Mouse (Mus musculus): ENCODE measurements around the gene Tenm4. TPM values are rescaled to one million over a fixed set of nuclear protein-coding genes. Genes with fewer than 3 reads are reported as not detected.

The Tenm4 gene
- polyA plus RNA-seq, 2 experiments: 0.11 to 0.28 TPM

GRCm38 (mm10) chr7:96838271-96838841 is 667.3 kb downstream of the Tenm4 start:
- Histone ChIP-seq H3K9ac (replicated peaks) (no peak overlapping the region), H3K36me3 (replicated peaks; ENCODE audit: control insufficient read depth, insufficient read depth, low read depth) (no peaks in the 10 kb centered on the region), H3K4me2 (ENCODE audit: low read depth) (no peak overlapping the region), H3K4me3 (ENCODE audit: insufficient read depth in 1 of 2, low read depth in 2 of 2, low read length in 2 of 2) (no peak overlapping the region), H3K9me3 (ENCODE audit: control insufficient read depth, low read length) (no peaks in the 10 kb centered on the region), H3K4me1 (replicated peaks; ENCODE audit: control insufficient read depth in 2 of 2, insufficient read depth in 2 of 2, low read length in 1 of 2) (no peaks in the 10 kb centered on the region; a peak in 1 of 4 replicates), H3K27me3 (ENCODE audit: control insufficient read depth, insufficient read depth, low read length) (no peaks in the 10 kb centered on the region), H3K27ac (no peak overlapping the region)
- no peak for TF ChIP-seq CTCF (IDR thresholded peaks at IDR 0.05; ENCODE audit: low read depth)
- no peak for TF ChIP-seq EP300 (IDR thresholded peaks at IDR 0.05; ENCODE audit: low read depth)
- WGBS (ENCODE audit: insufficient replicate concordance): 71% methylated on average over 8 of the region's 8 CpGs
- ATAC-seq (ENCODE audit: insufficient read depth) (no peak), DNase-seq (ENCODE audit: low read depth in 3 of 3, low spot score in 3 of 3) (no peak)

- DNase-seq (ENCODE audit: low read depth in 3 of 3, low spot score in 3 of 3): no peak
- Histone ChIP-seq H3K27me3 (ENCODE audit: control insufficient read depth, insufficient read depth, low read length) (no peaks in the 10 kb centered on the region), H3K36me3 (replicated peaks; ENCODE audit: control insufficient read depth, insufficient read depth, low read depth) (no peaks in the 10 kb centered on the region), H3K27ac (no peak overlapping the region), H3K4me3 (ENCODE audit: insufficient read depth in 1 of 2, low read depth in 2 of 2, low read length in 2 of 2) (no peak overlapping the region), H3K9ac (replicated peaks) (no peak overlapping the region), H3K4me1 (replicated peaks; ENCODE audit: control insufficient read depth in 2 of 2, insufficient read depth in 2 of 2, low read length in 1 of 2) (no peaks in the 10 kb centered on the region; a peak in 1 of 4 replicates), H3K9me3 (ENCODE audit: control insufficient read depth, low read length) (no peaks in the 10 kb centered on the region), H3K4me2 (ENCODE audit: low read depth) (no peak overlapping the region)
- ATAC-seq (ENCODE audit: insufficient read depth): no peak
- no peak for TF ChIP-seq CTCF (IDR thresholded peaks at IDR 0.05; ENCODE audit: low read depth)
- TF ChIP-seq EP300 (IDR thresholded peaks at IDR 0.05; ENCODE audit: low read depth): no peak
- WGBS (ENCODE audit: insufficient replicate concordance): 65% methylated on average over 4 of the region's 4 CpGs
Observed at GRCm38 (mm10) chr7:96838926-96839325, 667.9 kb downstream of the Tenm4 start.

GRCm38 (mm10) chr7:96839586-96839985 is 668.5 kb downstream of the Tenm4 start:
- no peaks in the 10 kb centered on the region for H3K9me3 ChIP-seq (ENCODE audit: control insufficient read depth, low read length)
- TF ChIP-seq CTCF (IDR thresholded peaks at IDR 0.05; ENCODE audit: low read depth): no peak
- no peak for TF ChIP-seq EP300 (IDR thresholded peaks at IDR 0.05; ENCODE audit: low read depth)
- DNase-seq (ENCODE audit: low read depth in 3 of 3, low spot score in 3 of 3): no peak
- H3K9ac ChIP-seq (replicated peaks): no peak overlapping the region
- H3K4me2 ChIP-seq (ENCODE audit: low read depth): no peak overlapping the region
- H3K4me3 ChIP-seq (ENCODE audit: insufficient read depth in 1 of 2, low read depth in 2 of 2, low read length in 2 of 2): no peak overlapping the region
- H3K4me1 ChIP-seq (replicated peaks; ENCODE audit: control insufficient read depth in 2 of 2, insufficient read depth in 2 of 2, low read length in 1 of 2): no peaks in the 10 kb centered on the region; a peak in 1 of 4 replicates
- 50% methylated on average over 4 of the region's 4 CpGs for WGBS (ENCODE audit: insufficient replicate concordance)
- no peaks in the 10 kb centered on the region for H3K27me3 ChIP-seq (ENCODE audit: control insufficient read depth, insufficient read depth, low read length)
- no peak for ATAC-seq (ENCODE audit: insufficient read depth)
- H3K27ac ChIP-seq: no peak overlapping the region
- no peaks in the 10 kb centered on the region for H3K36me3 ChIP-seq (replicated peaks; ENCODE audit: control insufficient read depth, insufficient read depth, low read depth)

- WGBS (ENCODE audit: insufficient replicate concordance): 60% methylated on average over 12 of the region's 12 CpGs
- H3K9me3 ChIP-seq (ENCODE audit: control insufficient read depth, low read length): no peaks in the 10 kb centered on the region
- DNase-seq (ENCODE audit: low read depth in 3 of 3, low spot score in 3 of 3): no peak
Observed at GRCm38 (mm10) chr7:96842477-96843255, 671.6 kb downstream of the Tenm4 start.

GRCm38 (mm10) chr7:96844104-96844894 is 673.3 kb downstream of the Tenm4 start:
- no peak overlapping the region for H3K4me2 ChIP-seq (ENCODE audit: low read depth)
- ATAC-seq (ENCODE audit: insufficient read depth): no peak
- H3K9ac ChIP-seq (replicated peaks): no peak overlapping the region
- no peak overlapping the region for H3K27ac ChIP-seq
- DNase-seq (ENCODE audit: low read depth in 3 of 3, low spot score in 3 of 3): no peak
- no peak for TF ChIP-seq EP300 (IDR thresholded peaks at IDR 0.05; ENCODE audit: low read depth)
- H3K36me3 ChIP-seq (replicated peaks; ENCODE audit: control insufficient read depth, insufficient read depth, low read depth): no peaks in the 10 kb centered on the region
- H3K9me3 ChIP-seq (ENCODE audit: control insufficient read depth, low read length): no peaks in the 10 kb centered on the region
- no peaks in the 10 kb centered on the region for H3K27me3 ChIP-seq (ENCODE audit: control insufficient read depth, insufficient read depth, low read length)
- no peaks in the 10 kb centered on the region; a peak in 1 of 4 replicates for H3K4me1 ChIP-seq (replicated peaks; ENCODE audit: control insufficient read depth in 2 of 2, insufficient read depth in 2 of 2, low read length in 1 of 2)
- no peak overlapping the region for H3K4me3 ChIP-seq (ENCODE audit: insufficient read depth in 1 of 2, low read depth in 2 of 2, low read length in 2 of 2)
- 53% methylated on average over 8 of the region's 8 CpGs for WGBS (ENCODE audit: insufficient replicate concordance)

More at GRCm38 (mm10) chr7:96842477-96843255, 671.6 kb downstream of the Tenm4 start:
- no peaks in the 10 kb centered on the region for H3K36me3 ChIP-seq (replicated peaks; ENCODE audit: control insufficient read depth, insufficient read depth, low read depth)
- TF ChIP-seq CTCF (IDR thresholded peaks at IDR 0.05; ENCODE audit: low read depth): no peak
- no peak for ATAC-seq (ENCODE audit: insufficient read depth)
- H3K4me3 ChIP-seq (ENCODE audit: insufficient read depth in 1 of 2, low read depth in 2 of 2, low read length in 2 of 2): no peak overlapping the region
- no peaks in the 10 kb centered on the region for H3K27me3 ChIP-seq (ENCODE audit: control insufficient read depth, insufficient read depth, low read length)
- H3K4me2 ChIP-seq (ENCODE audit: low read depth): no peak overlapping the region
- no peak overlapping the region for H3K27ac ChIP-seq
- no peak overlapping the region for H3K9ac ChIP-seq (replicated peaks)
- no peaks in the 10 kb centered on the region; a peak in 1 of 4 replicates for H3K4me1 ChIP-seq (replicated peaks; ENCODE audit: control insufficient read depth in 2 of 2, insufficient read depth in 2 of 2, low read length in 1 of 2)

All from liver, embryonic 14.5 days (tissue).